Mouse (Mus musculus) urinary bladder, postnatal 10 days (tissue): ENCODE data around the gene Rubcnl.

Experiments
- DNase-seq: peaks from one replicate; pipeline ENCODE4 v3.0.0; 2022; ENCODE audit warnings: low spot score

Rubcnl gene

GRCm38 (mm10) chr14:75069356-75069979 is 53.6 kb downstream of the Rubcnl start:
- DNase-seq = no peak

GRCm38 (mm10) chr14:75071091-75071490 is 55.3 kb downstream of the Rubcnl start:
- DNase-seq = no peak

- no peak for DNase-seq
These were observed 59.7 kb downstream of the Rubcnl start for GRCm38 (mm10) chr14:75075299-75076180.

- DNase-seq = no peak
These were observed 62.1 kb downstream of the Rubcnl start for GRCm38 (mm10) chr14:75077946-75078345.
